Mouse (Mus musculus) activated CD4-positive, CD25-positive, alpha-beta regulatory T cell, adult 9 weeks (primary cell): Measurements from ENCODE around the gene Gm34302. TPM values are rescaled to one million over a fixed set of nuclear protein-coding genes. Genes with fewer than 3 reads are reported as not detected.

Experiments
- polyA plus RNA-seq: library from polyadenylated mRNA; unstranded; fragments of 100-300 nt; shearing (Covaris generic); gene quantifications from one replicate; pipeline ENCODE4 v1.2.1, GENCODE M21; 2017

The Gm34302 gene
- not detected for polyA plus RNA-seq

GRCm38 (mm10) chr3:63483726-63484125 is at the start of gene Gm34302:
TSS of gene Gm34302 (minus strand) at chr3:63483879.

Other genes with a start within 250 kb of the Gm34302 start
- gene Mme, start 242.3 kb downstream of the Gm34302 start, polyA plus RNA-seq, result not detected